Mouse (Mus musculus) cortical plate, adult 2 months (tissue): ENCODE data around the gene Cit. TPM values are rescaled to one million over a fixed set of nuclear protein-coding genes. Genes with fewer than 3 reads are reported as not detected.
"Not testable (repeated sequence)": the region's sequence is repeated elsewhere in the genome, so short reads cannot be mapped to it uniquely, and the experiment has no call there.

Experiments
- H3K27ac ChIP-seq: fragments of 200-500 bp; 2 replicates; pipeline ENCODE4 v1.5.1; 2012; ENCODE audit warnings: low read length, control low read depth, inconsistent platforms; ENCODE audit not compliant: insufficient read depth
- H3K4me1 ChIP-seq: fragments of 200-500 bp; 2 replicates; pipeline ENCODE4 v1.6.1; 2011; ENCODE audit warnings: low read length; ENCODE audit not compliant: control insufficient read depth, insufficient read depth
- H3K4me3 ChIP-seq: fragments of 200-500 bp; 2 replicates; pipeline ENCODE4 v1.5.1; 2011; ENCODE audit warnings: mild to moderate bottlenecking, low read length, control low read depth; ENCODE audit not compliant: insufficient read depth
- CTCF ChIP-seq: fragments of 200-500 bp; IDR thresholded peaks from 2 replicates; pipeline ENCODE4 v1.5.1; 2011; ENCODE audit warnings: mild to moderate bottlenecking, control low read depth, low read length; ENCODE audit not compliant: insufficient read depth; ENCODE audit errors: extremely low read depth
- POLR2A ChIP-seq: fragments of 200-500 bp; IDR thresholded peaks from 2 replicates; pipeline ENCODE4 v1.6.1; 2011; ENCODE audit warnings: mild to moderate bottlenecking, low read length, control low read depth; ENCODE audit not compliant: insufficient read depth; ENCODE audit errors: extremely low read depth
- polyA plus RNA-seq: library from polyadenylated mRNA; depleted of rRNA; stranded (reverse); fragments of >200 nt; gene quantifications from 2 replicates; pipeline ENCODE4 v1.2.3, GENCODE M21; 2012; rRNA removed

Gene Cit
- polyA plus RNA-seq, result 71.9 and 75.4 TPM in 2 replicates

DNA sequence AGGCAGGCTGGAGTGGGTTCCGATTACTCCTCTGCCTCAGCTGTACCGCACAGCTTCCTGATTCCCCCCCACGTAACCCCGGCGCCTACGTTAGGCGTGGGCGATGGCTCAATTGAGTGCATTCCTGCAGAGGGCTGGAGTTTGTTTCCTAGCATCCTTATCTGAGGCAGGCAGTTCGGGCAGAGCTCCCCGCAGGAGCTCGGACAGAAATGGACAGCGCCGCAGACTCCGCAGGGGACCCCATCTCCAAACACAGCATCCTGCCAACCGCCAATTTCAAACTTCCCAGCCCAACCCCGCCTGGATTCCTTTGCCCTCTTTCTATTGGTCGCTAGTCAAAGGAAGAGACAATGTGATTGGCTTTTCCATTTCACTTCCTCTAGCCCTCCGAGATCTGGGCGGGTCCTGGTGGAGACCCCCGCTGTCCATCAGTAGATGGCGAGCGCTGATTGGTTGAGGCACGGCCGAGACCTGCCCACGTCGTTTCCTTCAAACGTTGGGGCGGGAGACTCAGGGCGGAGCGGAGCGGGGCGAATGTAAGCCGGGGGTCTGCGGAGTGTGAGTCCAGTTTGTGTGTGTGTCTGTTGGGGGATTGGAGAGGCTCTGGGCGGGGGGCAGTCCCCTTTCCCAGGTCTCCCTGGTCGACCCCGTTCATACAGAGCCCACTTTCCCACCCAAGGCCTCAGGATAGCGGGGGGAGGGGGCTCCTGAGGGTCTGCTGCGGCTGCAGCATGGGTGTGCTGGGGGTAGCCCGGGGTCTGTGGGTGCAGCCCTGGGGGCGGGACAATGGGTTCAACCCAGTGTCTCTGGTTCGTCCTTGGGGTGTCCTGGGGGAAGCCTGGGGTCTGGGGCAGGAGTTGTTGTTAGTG, at the start of gene Cit:
Cit (plus strand) TSS at position 513 of the 869 bp plus-strand sequence.
- Histone ChIP-seq H3K27ac (no peak within 1 kb of the TSS), H3K4me3 (peak within 1 kb of the TSS; percentile 35)
- TF ChIP-seq CTCF (no peak), POLR2A (no peak)

DNA sequence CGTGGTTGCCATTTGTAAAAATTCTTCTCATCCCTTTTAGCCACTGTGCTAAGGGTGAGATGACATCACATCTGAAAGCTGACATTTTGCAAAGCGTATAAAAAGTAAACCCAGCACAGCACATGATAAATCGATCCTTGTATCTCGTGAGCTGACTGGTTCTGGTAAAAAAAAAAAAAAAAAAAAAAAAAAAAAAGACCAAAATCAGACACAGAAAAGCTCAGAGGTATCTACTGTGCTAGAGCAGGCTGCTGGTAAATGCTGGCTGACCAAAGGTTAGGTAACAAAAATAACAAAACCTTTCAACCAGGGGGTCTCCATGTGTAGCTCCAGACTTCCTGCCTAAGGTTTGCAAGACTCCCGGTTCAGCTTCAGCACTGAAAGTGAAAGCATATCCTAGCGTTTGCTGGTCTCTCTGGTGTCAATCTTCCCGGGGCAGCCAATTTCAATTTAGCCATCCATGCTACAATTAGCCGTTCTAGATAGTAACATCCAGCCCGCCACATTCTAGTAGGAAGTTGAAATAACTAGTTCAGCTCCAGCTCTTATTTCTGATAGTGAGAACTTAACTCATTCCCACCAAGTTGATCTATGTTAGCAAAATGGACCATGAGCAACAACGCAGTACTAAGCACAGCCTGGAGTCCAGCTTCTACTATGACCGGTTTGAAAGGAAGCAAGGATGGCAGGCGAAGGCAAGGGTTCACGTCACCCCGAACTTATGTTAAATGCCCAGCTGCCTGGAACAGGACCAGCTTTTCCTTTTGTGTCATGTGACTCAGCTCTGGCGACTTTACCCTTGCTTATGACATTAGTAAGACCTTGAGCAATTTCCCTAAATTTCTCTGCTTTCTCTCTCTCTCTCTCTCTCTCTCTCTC, 45.8 kb upstream of the Cit start:
- TF ChIP-seq POLR2A, result no peak
- TF ChIP-seq CTCF, result no peak
- no peak overlapping the region for H3K27ac ChIP-seq
- no peaks in the 10 kb centered on the region for H3K4me1 ChIP-seq
- H3K4me3 ChIP-seq, result 0 out of 2 replicates have a peak overlapping the region, but pooled peaks have one; percentile 9

More for the DNA sequence above, at the start of gene Cit:
- peaks cover 4% of the 10 kb centered on the region for H3K4me1 ChIP-seq

GRCm38 (mm10) chr5:115799895-115800232, 45.2 kb upstream of the Cit start:
- no peak overlapping the region for H3K4me3 ChIP-seq
- TF ChIP-seq CTCF (no peak), POLR2A (no peak)
- H3K27ac ChIP-seq, result no peak overlapping the region
- H3K4me1 ChIP-seq, result no peaks in the 10 kb centered on the region

DNA sequence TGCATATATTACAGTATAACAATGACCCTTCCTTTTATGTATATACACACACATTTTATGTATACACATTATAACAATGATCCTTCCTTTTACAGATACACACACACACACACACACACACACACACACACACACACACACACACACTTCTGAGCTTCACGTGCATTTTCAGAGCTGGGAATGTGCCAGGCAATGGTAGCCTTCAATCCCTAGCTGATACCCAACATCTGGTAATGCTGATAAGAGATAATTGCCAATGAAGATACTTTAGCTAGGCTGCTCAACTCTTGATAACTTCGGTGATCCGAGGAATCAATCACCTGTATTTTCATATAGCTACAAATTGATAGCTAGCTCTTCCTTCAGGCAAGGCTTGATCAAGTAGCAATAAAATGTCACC, 32.8 kb upstream of the Cit start:
- Histone ChIP-seq H3K4me1 (no peaks in the 10 kb centered on the region), H3K4me3 (no peak overlapping the region), H3K27ac (no peak overlapping the region)
- TF ChIP-seq POLR2A (no peak), CTCF (no peak)

DNA sequence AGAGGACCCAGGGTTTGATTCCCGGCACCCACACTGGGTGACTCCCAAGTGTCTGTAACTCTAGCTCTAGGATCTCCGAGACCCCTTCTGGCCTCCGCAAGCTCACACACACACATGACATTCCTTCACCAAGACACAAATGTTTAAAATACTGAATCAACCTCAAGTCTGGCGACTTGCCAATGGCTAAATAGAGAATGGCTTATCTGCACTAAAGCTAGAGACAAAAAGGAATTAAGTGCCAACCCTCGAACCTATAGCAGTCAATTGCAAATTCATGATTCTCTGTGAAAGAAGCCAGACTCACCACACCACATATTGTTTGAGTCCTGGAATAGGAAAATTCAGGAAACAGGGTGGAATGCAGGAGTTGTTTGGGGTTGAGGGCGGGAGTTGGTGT, 28.1 kb upstream of the Cit start:
- no peak overlapping the region for H3K4me3 ChIP-seq
- H3K4me1 ChIP-seq, result no peaks in the 10 kb centered on the region
- TF ChIP-seq CTCF (no peak), POLR2A (no peak)
- no peak overlapping the region for H3K27ac ChIP-seq

GRCm38 (mm10) chr5:115817655-115818054, 27.4 kb upstream of the Cit start:
- H3K4me1 ChIP-seq, H3K27ac ChIP-seq, H3K4me3 ChIP-seq: not testable (repeated sequence)

DNA sequence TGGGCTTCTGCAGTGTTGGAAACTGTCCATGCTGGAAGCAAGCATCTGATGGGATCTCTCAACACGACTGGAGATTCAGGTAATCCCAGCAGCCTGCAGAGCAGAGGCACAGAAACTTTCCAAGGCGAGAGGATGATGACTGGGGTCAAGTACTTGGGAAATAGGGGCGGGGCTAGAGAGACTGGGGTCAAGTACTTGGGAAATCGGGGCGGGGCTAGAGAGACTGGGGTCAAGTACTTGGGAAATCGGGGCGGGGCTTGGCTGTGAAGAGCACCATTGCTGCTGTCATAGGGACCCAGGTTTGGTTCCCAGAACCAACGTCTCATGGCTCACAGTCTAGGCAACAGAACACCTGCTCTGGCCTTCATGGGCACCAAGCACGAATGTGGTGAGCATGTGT, 25.1 kb upstream of the Cit start:
- no peak for TF ChIP-seq POLR2A
- TF ChIP-seq CTCF, result no peak
- Histone ChIP-seq H3K4me1 (no peaks in the 10 kb centered on the region), H3K27ac (no peak overlapping the region), H3K4me3 (no peak overlapping the region)

DNA sequence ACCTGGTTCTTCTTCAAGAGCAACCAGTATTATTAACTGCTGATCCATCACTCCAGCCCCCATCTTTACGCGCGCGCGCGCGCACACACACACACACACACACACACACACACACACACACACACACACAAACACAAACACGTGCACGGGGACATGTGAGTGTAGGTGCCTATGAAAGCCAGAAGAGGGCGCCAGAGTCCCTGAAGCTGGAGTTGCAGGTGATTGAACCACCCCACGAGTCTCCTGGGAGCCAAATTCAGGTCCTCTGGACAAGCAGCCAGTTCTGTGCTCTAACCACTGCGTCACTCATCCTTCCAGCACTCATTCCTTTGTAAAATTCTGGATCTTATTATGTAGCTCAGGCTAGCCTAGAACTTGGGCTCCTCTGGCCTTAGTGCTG, 23.9 kb upstream of the Cit start:
- H3K4me1 ChIP-seq, result no peaks in the 10 kb centered on the region
- no peak overlapping the region for H3K4me3 ChIP-seq
- H3K27ac ChIP-seq, result no peak overlapping the region
- no peak for TF ChIP-seq CTCF

DNA sequence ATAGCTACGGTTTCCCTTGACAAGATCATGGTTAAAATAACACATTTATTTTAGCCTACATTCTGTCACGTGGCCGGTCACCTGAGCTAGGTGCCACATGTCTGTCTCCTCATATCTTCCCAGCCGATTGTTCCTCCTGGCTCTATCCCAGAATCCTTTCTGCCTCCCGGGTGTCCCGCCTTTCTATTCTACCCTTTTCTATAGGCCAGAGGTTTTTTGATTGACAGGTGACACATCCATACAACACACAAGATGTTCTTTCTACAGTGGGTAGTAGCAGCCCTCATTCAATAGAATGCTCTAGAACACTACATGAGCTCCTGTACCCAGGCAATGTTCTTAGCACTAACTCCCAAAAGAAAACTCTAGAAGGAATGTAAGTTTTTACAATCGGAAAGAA, 23.2 kb upstream of the Cit start:
- Histone ChIP-seq H3K4me1 (no peaks in the 10 kb centered on the region), H3K4me3 (no peak overlapping the region), H3K27ac (no peak overlapping the region)
- no peak for TF ChIP-seq CTCF
- TF ChIP-seq POLR2A, result no peak

GRCm38 (mm10) chr5:115832754-115833153, 12.3 kb upstream of the Cit start:
- TF ChIP-seq POLR2A (no peak), CTCF (no peak)
- Histone ChIP-seq H3K4me3 (no peak overlapping the region), H3K27ac (no peak overlapping the region)

DNA sequence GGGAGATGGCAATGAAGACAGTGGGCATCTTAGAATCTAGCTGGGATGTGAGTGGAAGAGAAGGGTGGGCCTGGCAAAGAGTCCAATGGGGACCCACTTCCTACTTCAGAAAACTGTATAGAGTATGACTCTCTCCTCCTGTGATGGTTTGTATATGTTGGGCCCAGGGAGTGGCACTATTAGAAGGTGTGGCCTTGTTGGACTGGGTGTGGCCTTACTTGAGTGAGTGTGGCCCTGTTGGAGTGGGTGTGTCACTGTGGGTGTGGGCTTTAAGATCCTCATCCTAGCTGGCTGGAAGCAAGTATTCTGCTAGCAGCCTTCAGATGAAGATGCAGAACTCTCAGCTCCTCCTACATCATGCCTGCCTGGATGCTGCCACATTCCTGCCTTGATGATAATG, 11.3 kb upstream of the Cit start:
- H3K27ac ChIP-seq, H3K4me3 ChIP-seq: not testable (repeated sequence)

More at GRCm38 (mm10) chr5:115832754-115833153, 12.3 kb upstream of the Cit start:
- H3K4me1 ChIP-seq, result no peaks in the 10 kb centered on the region

More for the DNA sequence above, 11.3 kb upstream of the Cit start:
- not testable (repeated sequence) for H3K4me1 ChIP-seq
